Mouse (Mus musculus): ENCODE measurements around the gene Tyw1.
A peak's percentile ranks its signal among the peaks of the same experiment; 100 is the strongest.

The Tyw1 gene

GRCm38 (mm10) chr5:130320485-130320884 lies 65.1 kb downstream of the Tyw1 start:
- peak; percentile 11 for DNase-seq

DNA sequence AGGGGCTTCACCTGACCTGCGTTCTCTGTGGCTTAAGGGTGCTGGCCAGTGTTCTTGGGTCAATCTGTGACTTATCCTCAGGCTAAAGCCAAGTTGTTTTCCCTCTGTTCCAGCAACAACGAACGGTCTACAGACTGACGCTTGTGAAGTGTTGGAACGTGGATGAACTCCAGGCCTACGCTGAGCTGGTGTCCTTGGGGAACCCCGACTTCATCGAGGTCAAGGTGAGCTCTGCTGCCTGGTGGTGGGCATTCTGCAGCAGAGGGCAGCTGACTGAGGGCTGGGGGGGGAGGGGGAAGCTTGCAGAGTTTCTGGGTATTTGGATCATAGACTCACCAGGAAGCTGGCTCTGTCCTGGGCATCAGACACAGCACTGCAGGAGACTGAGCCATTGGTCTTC lies 70.1 kb downstream of the Tyw1 start:
- no peak for DNase-seq

DNA sequence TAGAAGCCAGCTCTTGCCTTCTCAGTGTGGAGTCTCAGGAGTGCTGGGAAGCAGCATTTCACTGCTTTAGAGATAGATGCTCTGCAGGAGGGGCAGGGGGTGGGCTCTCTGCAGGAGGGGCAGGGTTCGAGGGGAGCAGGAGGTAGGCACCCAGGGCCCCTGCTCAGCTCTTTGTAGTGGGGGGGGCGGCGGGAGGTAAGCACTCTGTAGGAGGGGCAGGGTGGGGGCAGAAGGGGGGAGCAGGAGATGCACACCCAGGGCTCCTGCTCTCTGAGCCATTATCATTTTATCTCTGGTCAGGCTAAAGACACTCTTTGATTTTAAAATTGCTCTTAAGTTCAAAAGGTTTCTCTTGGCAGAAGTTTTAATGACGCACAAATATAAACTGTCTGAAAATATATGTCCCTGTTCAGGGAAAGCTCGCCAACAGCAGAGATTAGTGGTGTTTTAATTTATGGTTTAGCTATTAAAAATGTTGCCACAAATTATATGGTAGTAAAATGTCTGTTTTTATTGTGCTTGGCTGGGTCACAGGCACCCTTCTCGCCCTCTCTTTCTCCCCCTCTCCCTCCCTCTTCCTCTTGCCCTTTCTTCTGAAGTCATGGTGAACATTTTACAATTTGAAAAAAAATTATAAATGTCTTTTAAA lies 72.3 kb downstream of the Tyw1 start:
- DNase-seq = no peak

DNA sequence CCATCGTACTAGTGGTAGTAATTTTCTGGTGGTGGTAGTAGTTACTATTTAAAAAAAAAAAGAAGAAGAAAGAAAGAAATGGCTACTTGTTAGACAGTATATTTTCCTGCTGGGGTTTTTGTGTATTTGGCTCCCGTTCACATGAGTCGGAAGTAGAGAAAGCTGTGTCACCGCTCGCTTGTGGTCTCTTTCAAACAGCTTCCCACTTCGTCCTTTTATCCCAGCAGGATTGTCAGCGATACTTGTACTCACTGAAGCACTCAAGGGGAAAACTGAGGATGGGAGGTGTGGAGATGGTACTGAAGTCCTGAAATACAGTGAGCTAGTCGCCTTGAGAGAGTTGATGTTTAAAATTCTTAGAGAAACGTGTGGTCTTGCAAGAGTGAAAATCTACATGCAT lies 72.9 kb downstream of the Tyw1 start:
- DNase-seq = no peak

DNA sequence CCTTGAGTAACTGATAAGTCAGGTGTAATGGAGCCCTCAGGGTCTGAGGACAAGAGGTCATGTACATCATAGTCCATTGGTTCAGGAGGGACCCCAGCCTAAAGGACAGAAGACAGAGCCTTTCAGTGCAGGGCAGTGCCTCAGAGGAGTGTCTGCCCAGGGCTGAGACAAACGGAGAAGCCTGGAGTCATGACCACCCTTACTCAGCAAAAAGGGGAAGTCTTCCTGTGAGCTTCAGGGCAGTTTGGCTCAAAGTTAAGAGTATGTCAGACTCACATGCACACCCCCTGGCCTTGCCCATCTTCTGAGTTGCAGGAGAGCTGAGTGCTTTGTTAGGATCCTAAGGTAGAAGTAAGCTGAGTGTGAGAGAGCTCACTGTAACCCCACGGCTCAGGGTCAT lies 74.5 kb downstream of the Tyw1 start:
- no peak for DNase-seq

GRCm38 (mm10) chr5:130330801-130331200 lies 75.4 kb downstream of the Tyw1 start:
- no peak for DNase-seq

- DNase-seq = no peak
These were observed 75.8 kb downstream of the Tyw1 start for GRCm38 (mm10) chr5:130331206-130331605.

DNA sequence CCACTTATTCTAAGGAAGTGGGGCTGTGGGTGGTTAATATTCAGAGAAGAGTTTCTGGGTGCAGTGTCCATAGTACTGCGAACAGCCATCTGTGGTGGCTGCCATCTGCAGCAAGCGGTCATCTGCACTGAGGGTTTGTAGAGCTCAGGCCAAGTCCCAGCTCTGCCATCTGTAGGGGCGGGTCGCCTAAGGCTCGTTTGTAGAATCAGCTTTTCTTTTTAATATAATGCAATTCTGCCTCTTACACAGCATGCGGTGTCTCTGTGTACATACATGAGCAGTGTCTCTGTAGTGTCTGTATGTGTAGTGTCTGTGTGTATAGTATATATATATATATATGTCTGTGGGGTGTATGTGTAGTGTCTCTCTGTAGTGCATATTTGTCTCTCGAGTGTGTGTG lies 78.1 kb downstream of the Tyw1 start:
- DNase-seq = no peak

- no peak for DNase-seq
These were observed 78.6 kb downstream of the Tyw1 start for GRCm38 (mm10) chr5:130333971-130334370.

- DNase-seq = no peak
These were observed 80.0 kb downstream of the Tyw1 start for GRCm38 (mm10) chr5:130335462-130335861.

- no peak for DNase-seq
These were observed 85.2 kb downstream of the Tyw1 start for GRCm38 (mm10) chr5:130340656-130341055.

- no peak for DNase-seq
These were observed 89.6 kb downstream of the Tyw1 start for GRCm38 (mm10) chr5:130344999-130345398.

DNA sequence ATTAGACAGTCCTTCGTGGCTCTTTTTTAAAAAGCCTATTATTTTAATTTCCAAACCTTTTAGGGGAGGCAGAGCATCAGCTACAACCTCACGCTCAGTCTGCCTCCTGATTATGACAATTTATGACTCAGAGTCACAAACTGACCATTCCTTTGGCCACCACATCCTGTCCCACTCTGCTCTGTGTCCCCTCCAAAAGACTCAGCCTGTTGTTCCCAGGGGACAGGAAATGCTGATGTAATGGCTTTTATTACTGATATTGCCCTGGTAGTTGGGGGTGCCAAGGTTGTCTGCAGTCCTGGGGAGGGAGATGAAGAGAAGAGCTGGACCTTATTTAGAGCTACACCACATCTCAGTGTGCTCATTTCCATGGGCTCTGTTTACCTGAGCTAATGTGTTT lies 90.5 kb downstream of the Tyw1 start:
- no peak for DNase-seq

DNA sequence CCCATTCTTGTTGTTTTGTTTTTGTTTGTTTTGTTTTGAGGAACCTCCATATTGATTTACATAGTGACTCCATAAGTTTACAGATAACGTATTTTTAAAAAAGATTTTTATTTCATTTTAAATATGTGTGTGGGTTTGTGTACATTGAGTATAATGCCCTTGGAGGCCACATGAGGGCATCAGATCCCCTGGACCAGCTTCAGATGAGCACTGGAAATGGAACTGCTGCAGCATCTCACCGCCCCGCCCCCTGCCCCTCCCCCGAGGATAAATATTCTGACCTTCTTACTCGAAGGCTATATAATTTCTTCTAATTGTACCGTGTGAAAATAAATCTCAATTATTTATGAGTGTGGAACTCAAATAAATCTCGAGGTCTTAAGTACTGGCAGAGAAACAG lies 99.8 kb downstream of the Tyw1 start:
- DNase-seq = no peak

- DNase-seq = no peak
These were observed 107.7 kb downstream of the Tyw1 start for GRCm38 (mm10) chr5:130363111-130363510.

DNA sequence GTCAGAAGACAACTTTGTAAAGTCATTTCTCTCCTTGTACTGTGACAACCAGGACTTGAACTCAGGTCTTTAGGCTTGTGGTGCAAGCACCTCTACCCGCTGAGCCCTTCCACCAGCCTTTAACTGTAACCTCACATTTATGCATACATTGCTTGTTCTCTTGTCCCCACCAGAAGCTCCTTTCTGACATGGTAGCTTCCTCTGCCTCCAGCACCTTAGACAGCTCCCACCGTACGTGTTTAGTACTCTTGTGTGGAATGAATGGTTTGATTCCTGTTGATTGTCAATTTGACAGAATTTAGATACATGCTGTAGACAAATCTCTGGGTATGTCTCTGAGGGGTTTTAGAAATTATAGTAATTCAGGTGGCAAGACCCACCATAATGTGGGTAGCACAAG lies 108.4 kb downstream of the Tyw1 start:
- peak; percentile 20 for DNase-seq

- no peak for DNase-seq
These were observed 112.8 kb downstream of the Tyw1 start for GRCm38 (mm10) chr5:130368236-130368635.

GRCm38 (mm10) chr5:130369237-130369636 lies 113.8 kb downstream of the Tyw1 start, which contains the start of gene Caln1:
TSS of gene Caln1 (plus strand) at chr5:130369455.
- DNase-seq = no peak

DNA sequence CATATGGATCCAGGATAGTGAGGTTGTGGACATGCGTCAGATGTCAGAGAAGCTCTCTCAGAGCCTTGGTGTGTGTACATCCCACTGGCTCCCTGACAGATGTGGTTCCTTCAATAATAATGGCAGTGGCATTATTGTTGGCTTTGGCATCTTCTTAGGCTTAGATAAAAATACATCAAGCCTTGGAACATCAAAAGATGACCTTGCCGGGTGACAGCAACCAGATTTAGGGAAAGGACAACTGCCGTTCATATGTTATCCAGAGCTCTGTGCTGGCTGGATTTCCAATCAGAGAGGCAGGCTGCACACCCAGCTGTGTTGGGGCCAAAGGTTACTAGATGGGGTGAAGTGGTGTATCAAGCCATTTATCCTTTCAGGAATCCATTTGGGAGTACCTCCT lies 120.0 kb downstream of the Tyw1 start:
- DNase-seq = no peak

- no peak for DNase-seq
These were observed 128.9 kb downstream of the Tyw1 start, which contains the start of gene A330070K13Rik for GRCm38 (mm10) chr5:130384222-130384912. TSS of gene A330070K13Rik (minus strand) at chr5:130384631.

- no peak for DNase-seq
These were observed 131.0 kb downstream of the Tyw1 start for GRCm38 (mm10) chr5:130386418-130386817.
